Mouse (Mus musculus): ENCODE results near the gene Bpifb4.

The Bpifb4 gene

GRCm38 (mm10) chr2:154005734-154006133, 67.7 kb downstream of the Bpifb4 start:
- no peak for DNase-seq

DNA sequence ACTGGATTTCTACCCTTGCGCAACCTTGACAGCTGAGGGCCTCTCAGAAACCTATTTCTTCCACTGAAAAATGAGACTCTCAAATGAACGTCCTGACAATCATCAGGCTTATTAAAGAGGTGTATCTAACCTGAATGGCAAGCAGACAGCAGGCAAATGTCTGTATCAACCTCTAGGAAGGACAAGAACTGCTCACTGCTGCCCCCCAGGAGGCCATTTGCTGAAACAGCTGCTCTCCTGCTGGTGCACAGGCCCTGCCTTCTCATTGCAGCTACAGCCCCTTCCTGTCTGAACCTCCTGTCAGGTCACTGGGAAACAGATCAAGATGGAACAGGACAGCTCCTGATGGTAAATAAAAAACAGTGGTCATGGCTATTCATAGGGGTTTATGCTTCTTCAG, 68.3 kb downstream of the Bpifb4 start:
- DNase-seq: no peak

- DNase-seq: no peak
Observed at GRCm38 (mm10) chr2:154007381-154007780, 69.4 kb downstream of the Bpifb4 start.

GRCm38 (mm10) chr2:154007965-154008364, 70.0 kb downstream of the Bpifb4 start, which contains the start of gene Bpifa2:
Gene Bpifa2 (plus strand): TSS chr2:154008265.
- no peak for DNase-seq
